ENCODE assay signal across 18 mouse cellular contexts in the genomic region with DNA sequence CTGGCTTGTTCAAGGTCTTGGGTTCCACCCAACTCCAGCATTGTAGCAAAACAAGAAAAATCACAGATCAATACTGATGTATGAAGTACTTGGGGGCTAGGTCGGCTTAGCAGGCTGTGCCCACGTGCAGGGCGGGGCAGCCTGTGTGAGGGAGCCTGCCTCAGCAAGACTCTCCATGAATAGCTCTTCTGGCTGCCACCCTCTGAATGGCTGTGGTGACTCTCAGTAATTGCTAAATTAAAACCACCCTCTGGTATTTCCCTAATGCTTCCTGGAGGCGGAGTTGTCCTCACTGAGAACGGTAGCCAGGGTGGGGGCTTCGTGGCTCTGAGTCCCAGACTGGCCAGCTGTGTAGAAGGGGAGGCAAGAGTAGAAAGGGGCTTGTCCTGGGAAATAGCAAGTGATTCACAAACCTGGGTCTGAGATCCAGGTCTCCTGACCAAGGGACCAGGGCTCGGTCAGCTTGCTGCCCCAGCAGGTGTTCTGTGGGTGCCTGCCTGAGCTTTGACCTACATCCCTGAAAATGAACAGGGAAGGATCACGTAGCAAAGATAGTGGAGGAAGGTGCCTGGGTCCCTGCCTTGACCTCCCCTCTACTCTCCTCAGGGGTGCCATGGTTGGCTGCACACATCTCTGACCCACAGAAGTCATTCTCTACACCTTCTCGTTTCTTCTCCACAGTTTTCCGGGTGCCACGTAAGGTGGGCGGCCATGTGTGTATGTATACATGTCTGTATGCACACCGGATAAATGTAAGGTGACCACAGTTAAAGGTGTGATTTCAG. TPM values are rescaled to one million over a fixed set of nuclear protein-coding genes. Genes with fewer than 3 reads are reported as not detected.
DNase-seq lines count a peak whose midpoint lies in the region; TF ChIP-seq lines count a peak whose summit lies in the region.
"Had no signal": no experiment of that assay in that cellular context is flagged by ENCODE, and none has a peak within 500 bp of the region (broad histone marks: within the 10 kb centered on the region; RNA-seq: fewer than 3 reads in every experiment).

No protein-coding gene starts in this region.

- H3K4me3 ChIP-seq in gastrocnemius, adult 2 months: no peak overlapping the region
- H3K4me3 ChIP-seq: embryonic facial prominence, embryonic 12.5 days; forebrain, embryonic 15.5 days; heart, embryonic 15.5 days; limb, embryonic 12.5 days; midbrain, embryonic 10.5 days; myocyte; neural tube, embryonic 13.5 days; stomach, embryonic 15.5 days had no signal

- DNase-seq in cerebellum, postnatal 10 days: peak; percentile 11 to 16
- no peak for DNase-seq in cerebellum, adult 11 months
- DNase-seq in gastrocnemius, adult 2 months: peak; percentile 15
- DNase-seq in gastrocnemius, postnatal 4 days (ENCODE audit: low spot score in 2 of 2): no peak
- DNase-seq in left cerebral cortex, postnatal 25 days (ENCODE audit: low spot score in 2 of 2): peak; percentile 46 to 81
- no peak for DNase-seq in left cerebral cortex, postnatal 4 days
- no peak for DNase-seq in retina, postnatal 1 day

- no peak for TF ChIP-seq CTCF in gastrocnemius, adult 2 months (IDR thresholded peaks at IDR 0.05)

- intact Hi-C loops in gastrocnemius, adult 2 months (cut with DNase I): loop anchor here (1.0 to 2.0 kb wide), 2 partner anchors 46 to 158 kb away; no protein-coding TSS in a partner anchor
- intact Hi-C loops in left cerebral cortex, postnatal 25 days (cut with DNase I): loop anchor here (1.0 to 10.0 kb wide), 3 partner anchors 16 to 278 kb away; no protein-coding TSS in a partner anchor
- intact Hi-C loops in left cerebral cortex, postnatal 4 days (cut with DNase I): loop anchor here (2.0 kb wide), 1 partner anchor 40 kb away; no protein-coding TSS in a partner anchor

- no peak overlapping the region for H3K27ac ChIP-seq in gastrocnemius, adult 2 months
- H3K27ac ChIP-seq: embryonic facial prominence, embryonic 12.5 days; forebrain, embryonic 15.5 days; heart, embryonic 15.5 days; hindbrain, postnatal 0 days; limb, embryonic 12.5 days; macrophage; midbrain, embryonic 10.5 days; neural tube, embryonic 13.5 days; stomach, embryonic 15.5 days had no signal

RNA-seq across cellular contexts. Expression of gene Rap1gap, which starts 12.4 kb away (rescaled TPM):
- 1 to 10 TPM; 4.4 to 8.6 TPM for total RNA-seq in gastrocnemius, adult 2 months (2021)
- total RNA-seq in gastrocnemius, postnatal 4 days (2021): 1 to 10 TPM; 6.6 to 7.4 TPM
- total RNA-seq in left cerebral cortex, postnatal 25 days (2021): 100 to 1,000 TPM; 263 to 318 TPM
- total RNA-seq in left cerebral cortex, postnatal 4 days (2021): 100 to 1,000 TPM; 147 to 164 TPM
- total RNA-seq: G1E had no signal

Comparison
In these comparisons a context has a peak if more than half of its experiments do, and no peak if none do; other contexts are left out.
1. DNase-seq: peak in cerebellum, postnatal 10 days (2 of 2), gastrocnemius, adult 2 months (single experiment) and left cerebral cortex, postnatal 25 days (2 of 2); none in cerebellum, adult 11 months (single experiment), gastrocnemius, postnatal 4 days (0 of 2), left cerebral cortex, postnatal 4 days (single experiment) and retina, postnatal 1 day (single experiment).
2. RNA of gene Rap1gap, which starts 12.4 kb away (total RNA-seq): 263 to 318 TPM in left cerebral cortex, postnatal 25 days and 147 to 164 TPM in left cerebral cortex, postnatal 4 days; 4.4 to 8.6 TPM in gastrocnemius, adult 2 months and 6.6 to 7.4 TPM in gastrocnemius, postnatal 4 days; every median in the first group is over 10 times any median in the second.